Mouse (Mus musculus): Measurements from ENCODE around the gene Zfp277. TPM values are rescaled to one million over a fixed set of nuclear protein-coding genes. Genes with fewer than 3 reads are reported as not detected.

Zfp277 gene
- 10 to 100 TPM; 10.8 to 11.5 TPM for total RNA-seq (2023)

GRCm38 (mm10) chr12:40445648-40446449 lies at the start of gene Zfp277, which contains the start of gene Dock4:
Zfp277 (minus strand) TSS chr12:40445902.
Dock4 (plus strand) TSS chr12:40445952.

Other genes with a start within 250 kb of the Zfp277 start
- gene Lsmem1, start 246.4 kb downstream of the Zfp277 start, total RNA-seq (2023) = 1 to 10 TPM; 1.2 to 2.0 TPM
- 100 to 1,000 TPM; 229 to 236 TPM for gene Ifrd1, start 197.4 kb downstream of the Zfp277 start, total RNA-seq (2023)
- 1 to 10 TPM; 5.7 to 7.2 TPM for gene Dock4, start 50 bp upstream of the Zfp277 start, total RNA-seq (2023)

All from neutrophil, adult 83 days (primary cell).